Mouse (Mus musculus) CD4-positive helper T cell, adult 2 months (primary cell): ENCODE measurements at regions not wholly inside any gene's neighbourhood (a gene's known extent, or its start where the extent isn't known, plus 50 kb on each side); places are given as distances from the start of the nearest gene placed in this dataset.

Experiments
- DNase-seq: peaks from one replicate; pipeline ENCODE4 v3.0.0-alpha.2; 2012; ENCODE audit warnings: low read depth, missing footprints, low spot score

DNA sequence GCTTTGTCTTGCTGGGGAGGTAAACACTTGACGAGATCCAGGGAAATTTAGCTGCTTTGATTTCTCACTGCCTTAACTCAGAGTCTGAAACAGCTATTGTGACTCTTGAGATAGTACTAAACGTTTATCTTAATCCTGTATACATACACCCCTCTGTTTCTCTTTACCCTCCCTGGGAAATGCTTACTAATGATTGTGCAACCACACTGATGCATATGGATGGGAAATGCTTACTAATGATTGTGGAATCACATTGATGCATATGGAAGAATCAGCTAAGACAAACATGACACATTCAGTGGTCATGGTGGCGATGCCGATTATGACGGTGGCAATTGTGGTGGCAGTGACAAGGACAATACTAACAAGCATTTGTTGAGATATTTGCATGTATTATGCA is 58.9 kb upstream of the Sesn3 start:
- DNase-seq = no peak

DNA sequence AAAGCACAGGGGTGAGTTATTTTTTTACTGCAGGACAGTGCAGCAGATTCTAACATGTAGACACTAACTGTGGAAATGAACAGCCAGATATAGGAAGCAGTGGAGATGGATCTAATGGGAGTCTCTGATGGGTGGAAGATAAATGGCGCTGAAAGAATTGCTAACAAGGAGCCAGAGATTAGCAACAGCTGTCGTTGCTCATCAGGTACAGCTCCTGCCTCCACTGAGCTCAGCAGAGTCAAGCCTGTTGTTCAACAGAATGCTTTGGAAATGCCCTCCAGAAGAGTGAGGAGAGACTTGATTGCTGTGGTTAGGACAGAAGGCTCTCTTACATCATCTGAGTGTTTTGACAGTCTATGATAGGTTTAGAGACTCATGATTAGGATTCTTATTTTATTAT is 51.9 kb upstream of the Sesn3 start:
- DNase-seq = no peak
